22 mouse cellular contexts compared by ENCODE assay signal in the genomic region with DNA sequence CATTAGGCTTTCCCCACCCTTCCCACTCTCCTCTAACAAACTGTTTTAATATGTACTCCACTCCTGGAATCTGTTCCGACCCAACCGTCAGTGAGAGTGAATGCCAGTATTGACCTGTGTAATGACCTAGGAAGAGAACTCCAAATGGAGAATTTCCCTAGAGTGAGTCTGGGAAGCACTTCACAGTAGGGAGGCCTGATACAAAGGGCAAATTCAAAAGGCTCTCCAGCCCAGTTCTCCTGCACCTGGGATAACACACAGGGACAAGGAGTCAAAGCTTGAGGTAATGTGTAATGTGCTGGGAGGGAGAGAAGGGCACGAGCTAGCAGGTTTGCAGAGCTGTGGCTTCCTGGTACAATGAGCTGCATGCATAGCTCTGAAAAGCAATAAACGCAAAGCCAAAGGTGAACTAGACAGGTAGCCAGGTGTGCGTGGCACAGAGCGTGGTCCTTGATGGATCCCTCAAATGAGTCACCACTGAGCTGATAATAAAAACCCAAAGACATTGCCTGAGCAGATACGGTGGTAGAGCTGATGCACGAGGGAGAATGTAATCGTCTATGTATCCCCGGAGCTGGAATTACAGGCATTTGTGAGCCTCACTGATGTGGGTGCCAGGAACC.
A peak's percentile ranks its signal among the peaks of the same experiment; 100 is the strongest.
DNase-seq lines count a peak whose midpoint lies in the region; ATAC-seq and TF ChIP-seq lines count a peak whose summit lies in the region.
"Had no signal": no experiment of that assay in that cellular context is flagged by ENCODE, and none has a peak within 500 bp of the region (broad histone marks: within the 10 kb centered on the region; RNA-seq: fewer than 3 reads in every experiment).

No protein-coding gene starts in this region.

- H3K9ac ChIP-seq in midbrain, embryonic 11.5 days (ENCODE audit: low read length): no peak overlapping the region
- H3K9ac ChIP-seq in midbrain, embryonic 16.5 days (ENCODE audit: low read depth, low read length): no peak overlapping the region
- no peak overlapping the region for H3K9ac ChIP-seq in intestine, postnatal 0 days (ENCODE audit: low read depth, low read length)
- H3K9ac ChIP-seq: embryonic facial prominence, embryonic 15.5 days; heart, embryonic 15.5 days; hindbrain, embryonic 13.5 days had no signal

- H3K27ac ChIP-seq in midbrain, embryonic 11.5 days (ENCODE audit: low read depth, low read length): no peak overlapping the region
- no peak overlapping the region for H3K27ac ChIP-seq in midbrain, embryonic 16.5 days (ENCODE audit: low read length)
- H3K27ac ChIP-seq in embryonic facial prominence, embryonic 10.5 days (replicated peaks): peak overlapping the region; percentile 44; the same call in 1 of the 2 replicates
- no peak overlapping the region for H3K27ac ChIP-seq in intestine, postnatal 0 days (ENCODE audit: low read depth, low read length)
- H3K27ac ChIP-seq: embryonic facial prominence, embryonic 15.5 days; heart, adult 2 months; heart, embryonic 15.5 days; hindbrain, embryonic 13.5 days; hindbrain, postnatal 0 days had no signal

- peaks cover 6% of the 10 kb centered on the region; the same call in 1 of the 2 replicates for H3K4me1 ChIP-seq in midbrain, embryonic 11.5 days (ENCODE audit: control insufficient read depth, insufficient read depth, low read length)
- H3K4me1 ChIP-seq in midbrain, embryonic 16.5 days (ENCODE audit: control insufficient read depth, insufficient read depth, low read length): peaks cover 12% of the 10 kb centered on the region
- peaks cover 58% of the 10 kb centered on the region for H3K4me1 ChIP-seq in embryonic facial prominence, embryonic 10.5 days
- no peaks in the 10 kb centered on the region; the same call in 1 of the 2 replicates for H3K4me1 ChIP-seq in intestine, postnatal 0 days (replicated peaks; ENCODE audit: control insufficient read depth, insufficient read depth, low read length)

- no peak overlapping the region for H3K4me2 ChIP-seq in midbrain, embryonic 11.5 days
- H3K4me2 ChIP-seq in midbrain, embryonic 16.5 days (ENCODE audit: low read length): no peak overlapping the region
- H3K4me2 ChIP-seq in intestine, postnatal 0 days (replicated peaks; ENCODE audit: low read depth): no peak overlapping the region
- H3K4me2 ChIP-seq: embryonic facial prominence, embryonic 15.5 days; heart, embryonic 11.5 days; heart, embryonic 15.5 days; hindbrain, embryonic 13.5 days had no signal

- H3K9me3 ChIP-seq in midbrain, embryonic 11.5 days (ENCODE audit: control insufficient read depth, low read length): no peaks in the 10 kb centered on the region
- H3K9me3 ChIP-seq in midbrain, embryonic 16.5 days (replicated peaks; ENCODE audit: control insufficient read depth, low read length, poor library complexity, severe bottlenecking): no peaks in the 10 kb centered on the region
- no peaks in the 10 kb centered on the region for H3K9me3 ChIP-seq in embryonic facial prominence, embryonic 10.5 days
- no peaks in the 10 kb centered on the region for H3K9me3 ChIP-seq in intestine, postnatal 0 days (ENCODE audit: control insufficient read depth)
- H3K9me3 ChIP-seq: embryonic facial prominence, embryonic 15.5 days; G1E; heart, embryonic 15.5 days; hindbrain, embryonic 13.5 days had no signal

- no peaks in the 10 kb centered on the region for H3K36me3 ChIP-seq in midbrain, embryonic 11.5 days (ENCODE audit: control insufficient read depth, insufficient read depth, low read length)
- H3K36me3 ChIP-seq in midbrain, embryonic 16.5 days (ENCODE audit: control insufficient read depth, insufficient read depth, low read length): no peaks in the 10 kb centered on the region
- no peaks in the 10 kb centered on the region for H3K36me3 ChIP-seq in embryonic facial prominence, embryonic 10.5 days (replicated peaks)
- H3K36me3 ChIP-seq in intestine, postnatal 0 days (ENCODE audit: control insufficient read depth, insufficient read depth): no peaks in the 10 kb centered on the region
- H3K36me3 ChIP-seq: embryonic facial prominence, embryonic 15.5 days; heart, embryonic 15.5 days; hindbrain, embryonic 13.5 days had no signal

- no peak for ATAC-seq in midbrain, embryonic 11.5 days (ENCODE audit: low FRiP score)
- no peak for ATAC-seq in midbrain, embryonic 16.5 days
- peak; percentile 88 for ATAC-seq in intestine, postnatal 0 days
- ATAC-seq: forebrain, embryonic 16.5 days; hindbrain, postnatal 0 days had no signal

- peak; percentile 78 for DNase-seq in midbrain, embryonic 11.5 days (ENCODE audit: low spot score, missing footprints)
- DNase-seq in embryonic facial prominence, embryonic 10.5 days (ENCODE audit: low spot score): no peak
- DNase-seq in right cerebral cortex, postnatal 14 days: no peak
- DNase-seq in urinary bladder, adult 2 months (ENCODE audit: low spot score): no peak
- no peak for DNase-seq in left cerebral cortex, adult 8-10 months (ENCODE audit: low spot score in 2 of 2)
- DNase-seq: adrenal gland, adult 2 months; adrenal gland, postnatal 36 days; cerebellum, adult 2 months; cerebellum, postnatal 10 days; gastrocnemius, postnatal 10 days; heart, adult 2 months; heart, postnatal 14 days had no signal

- no peaks in the 10 kb centered on the region for H3K27me3 ChIP-seq in midbrain, embryonic 11.5 days (ENCODE audit: control insufficient read depth, insufficient read depth, low read length)
- no peaks in the 10 kb centered on the region for H3K27me3 ChIP-seq in midbrain, embryonic 16.5 days (ENCODE audit: control insufficient read depth, insufficient read depth, low read depth, low read length)
- H3K27me3 ChIP-seq in embryonic facial prominence, embryonic 10.5 days (replicated peaks; ENCODE audit: low read depth, poor library complexity, severe bottlenecking): no peaks in the 10 kb centered on the region
- H3K27me3 ChIP-seq in intestine, postnatal 0 days (replicated peaks; ENCODE audit: control insufficient read depth, insufficient read depth, low read length): no peaks in the 10 kb centered on the region
- H3K27me3 ChIP-seq: embryonic facial prominence, embryonic 15.5 days; heart, embryonic 15.5 days; hindbrain, embryonic 13.5 days had no signal

- WGBS in midbrain, embryonic 11.5 days: 81% methylated on average over 10 of the region's 10 CpGs
- 81% methylated on average over 10 of the region's 10 CpGs for WGBS in midbrain, embryonic 16.5 days
- 73% methylated on average over 10 of the region's 10 CpGs for WGBS in embryonic facial prominence, embryonic 10.5 days
- WGBS in intestine, postnatal 0 days: 40% methylated on average over 10 of the region's 10 CpGs

- no peak for TF ChIP-seq CTCF in intestine, postnatal 0 days (IDR thresholded peaks at IDR 0.05; ENCODE audit: low read depth)

- no peak overlapping the region for H3K4me3 ChIP-seq in midbrain, embryonic 11.5 days (ENCODE audit: low read depth, low read length)
- H3K4me3 ChIP-seq in midbrain, embryonic 16.5 days (ENCODE audit: low read depth, low read length): no peak overlapping the region
- H3K4me3 ChIP-seq in embryonic facial prominence, embryonic 10.5 days: no peak overlapping the region
- no peak overlapping the region for H3K4me3 ChIP-seq in intestine, postnatal 0 days (ENCODE audit: low read depth, low read length)
- H3K4me3 ChIP-seq: embryonic facial prominence, embryonic 15.5 days; erythroblast, embryonic 14.5 days; heart, adult 2 months; heart, embryonic 15.5 days; hindbrain, embryonic 13.5 days had no signal
